Mouse (Mus musculus) spleen, adult 2 months (tissue): ENCODE data around the gene Gpam. TPM values are rescaled to one million over a fixed set of nuclear protein-coding genes. Genes with fewer than 3 reads are reported as not detected.
"Not testable (repeated sequence)": the region's sequence is repeated elsewhere in the genome, so short reads cannot be mapped to it uniquely, and the experiment has no call there.

Experiments used
- DNase-seq, 2 experiments: peaks; one replicate each; pipeline versions ENCODE4 v3.0.0 to v3.0.0-alpha.2; 2012 to 2021; ENCODE audit warnings: low spot score in 2 of 2, low read depth in 1 of 2
- H3K27ac ChIP-seq: fragments of 200-500 bp; 2 replicates; pipeline ENCODE4 v1.5.1; 2012; ENCODE audit warnings: low read length, inconsistent platforms; ENCODE audit not compliant: insufficient read depth
- H3K27me3 ChIP-seq: fragments of 200-500 bp; 2 replicates; pipeline ENCODE4 v1.6.1; 2012; ENCODE audit warnings: mild to moderate bottlenecking, moderate library complexity, low read length, inconsistent platforms; ENCODE audit not compliant: control insufficient read depth, insufficient read depth
- H3K36me3 ChIP-seq: fragments of 200-500 bp; 2 replicates; pipeline ENCODE4 v1.6.1; 2012; ENCODE audit warnings: mild to moderate bottlenecking, low read length, inconsistent platforms; ENCODE audit not compliant: control insufficient read depth, insufficient read depth
- H3K4me1 ChIP-seq: fragments of 200-500 bp; 2 replicates; pipeline ENCODE4 v1.6.1; 2011; ENCODE audit warnings: inconsistent platforms; ENCODE audit not compliant: control insufficient read depth, insufficient read depth, insufficient read length
- H3K4me3 ChIP-seq: fragments of 200-500 bp; 2 replicates; pipeline ENCODE4 v1.5.1; 2011; ENCODE audit warnings: mild to moderate bottlenecking, inconsistent platforms; ENCODE audit not compliant: insufficient read depth, insufficient read length; ENCODE audit errors: extremely low read depth
- CTCF ChIP-seq: fragments of 200-500 bp; IDR thresholded peaks from 2 replicates; pipeline ENCODE4 v1.5.1; 2011; ENCODE audit warnings: mild to moderate bottlenecking, inconsistent platforms; ENCODE audit not compliant: insufficient read depth, insufficient read length, insufficient replicate concordance; ENCODE audit errors: extremely low read depth
- POLR2A ChIP-seq: fragments of 200-500 bp; IDR thresholded peaks from 2 replicates; pipeline ENCODE4 v1.6.1; 2011; ENCODE audit warnings: low read depth, low read length, inconsistent platforms
- WGBS: fragments of 180-500 bp; shearing (Covaris S2); methylation state at CpG from one replicate; pipeline ENCODE4 v1.1.7; 2018; 5-methylcytosine and 5-hydroxymethylcytosine counted together
- polyA plus RNA-seq: library from polyadenylated mRNA; depleted of rRNA; stranded (reverse); fragments of >200 nt; gene quantifications from 2 replicates; pipeline ENCODE4 v1.2.3, GENCODE M21; 2012; rRNA removed

Gene Gpam
- polyA plus RNA-seq = 6.2 and 8.3 TPM in 2 replicates

DNA sequence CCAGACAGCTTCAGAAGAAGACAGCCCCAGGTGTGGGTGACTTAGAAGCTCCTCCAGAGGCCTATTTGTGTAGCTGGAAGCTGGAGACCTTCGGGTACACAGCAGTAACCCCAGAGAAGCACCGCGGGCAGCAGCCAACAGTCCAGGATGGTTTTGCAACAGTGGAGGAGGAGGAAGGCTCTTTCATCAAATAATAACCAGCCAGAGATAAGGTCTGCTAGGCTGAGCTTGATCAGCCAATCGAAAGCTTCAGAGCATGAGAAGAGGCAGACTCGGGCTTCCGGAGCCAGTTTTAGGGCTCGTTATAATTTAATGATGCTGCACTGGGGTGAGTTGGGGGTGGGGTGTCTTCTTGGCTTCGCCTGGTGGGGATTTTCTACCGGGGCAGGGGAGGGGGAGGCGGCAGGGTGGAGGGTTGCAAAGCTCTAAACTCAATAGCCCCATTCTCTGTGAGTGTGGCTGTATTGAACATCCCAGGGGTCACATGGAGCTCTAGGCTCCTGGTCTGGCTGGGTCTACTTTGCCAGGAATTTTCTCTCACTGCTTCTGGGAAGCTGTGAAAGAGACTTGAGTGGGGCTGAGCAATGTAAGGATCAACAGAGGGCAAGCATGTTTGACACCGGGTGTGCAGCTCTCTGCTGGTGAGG lies at the start of gene Gpam:
Gene Gpam (minus strand): TSS at position 167 of the 647 bp plus-strand sequence.
- no peaks in the 10 kb centered on the region; the same call in 1 of the 2 replicates for H3K4me1 ChIP-seq

DNA sequence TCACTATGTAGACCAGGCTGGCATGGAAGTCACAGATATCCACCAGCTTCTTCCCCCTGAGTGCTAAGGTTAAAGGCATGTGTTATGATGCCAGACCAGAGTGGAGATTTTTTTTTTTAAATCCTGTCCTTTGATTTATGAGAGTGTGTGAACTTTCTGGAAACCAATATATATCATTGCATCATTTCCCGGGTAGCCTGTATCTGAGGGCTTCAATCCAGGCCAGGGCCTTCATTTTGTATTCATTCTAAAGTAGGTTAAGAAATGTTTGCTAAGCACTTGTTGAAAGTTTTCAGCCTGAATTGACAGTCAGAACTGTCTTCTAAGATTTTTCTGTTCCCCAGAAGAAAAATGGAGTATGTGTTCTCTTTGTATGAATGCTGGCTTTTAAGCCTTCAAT lies 44.5 kb upstream of the Gpam start:
- 56% methylated on average over 1 of the region's 1 CpGs for WGBS
- no peak overlapping the region for H3K27ac ChIP-seq
- no peaks in the 10 kb centered on the region for H3K4me1 ChIP-seq
- H3K36me3 ChIP-seq = no peaks in the 10 kb centered on the region
- DNase-seq = no peak
- no peaks in the 10 kb centered on the region for H3K27me3 ChIP-seq
- TF ChIP-seq CTCF (no peak), POLR2A (no peak)
- no peak overlapping the region for H3K4me3 ChIP-seq

More for the DNA sequence above, at the start of gene Gpam:
- TF ChIP-seq POLR2A (no peak), CTCF (no peak)
- Histone ChIP-seq H3K4me3 (no peak within 1 kb of the TSS), H3K27ac (no peak within 1 kb of the TSS), H3K27me3 (no peaks in the 10 kb centered on the region), H3K36me3 (no peaks in the 10 kb centered on the region)
- no peak for DNase-seq
- 79% methylated on average over 11 of the region's 11 CpGs for WGBS

DNA sequence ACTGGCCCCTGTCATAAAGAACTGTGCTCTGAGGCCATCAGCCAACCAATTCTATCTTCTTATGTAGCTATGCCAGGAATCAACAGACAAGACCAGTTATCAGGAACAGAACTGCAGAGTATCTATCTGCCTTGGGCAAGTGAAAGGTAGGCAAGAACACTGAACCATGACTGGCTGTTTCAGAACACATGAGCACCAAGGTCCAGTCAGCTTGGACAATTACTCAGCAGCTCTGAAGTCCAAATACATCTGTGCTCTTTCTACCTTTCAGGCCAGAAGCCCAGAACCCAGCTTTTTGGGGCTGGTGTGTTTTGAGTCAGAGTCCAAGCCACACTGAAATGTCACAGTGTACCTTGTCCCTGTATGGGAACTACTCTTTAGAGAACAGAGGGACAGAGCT lies 43.4 kb upstream of the Gpam start:
- no peak for DNase-seq
- Histone ChIP-seq H3K27ac (no peak overlapping the region), H3K36me3 (no peaks in the 10 kb centered on the region), H3K27me3 (no peaks in the 10 kb centered on the region), H3K4me1 (no peaks in the 10 kb centered on the region), H3K4me3 (no peak overlapping the region)
- no peak for TF ChIP-seq CTCF
- TF ChIP-seq POLR2A = no peak

DNA sequence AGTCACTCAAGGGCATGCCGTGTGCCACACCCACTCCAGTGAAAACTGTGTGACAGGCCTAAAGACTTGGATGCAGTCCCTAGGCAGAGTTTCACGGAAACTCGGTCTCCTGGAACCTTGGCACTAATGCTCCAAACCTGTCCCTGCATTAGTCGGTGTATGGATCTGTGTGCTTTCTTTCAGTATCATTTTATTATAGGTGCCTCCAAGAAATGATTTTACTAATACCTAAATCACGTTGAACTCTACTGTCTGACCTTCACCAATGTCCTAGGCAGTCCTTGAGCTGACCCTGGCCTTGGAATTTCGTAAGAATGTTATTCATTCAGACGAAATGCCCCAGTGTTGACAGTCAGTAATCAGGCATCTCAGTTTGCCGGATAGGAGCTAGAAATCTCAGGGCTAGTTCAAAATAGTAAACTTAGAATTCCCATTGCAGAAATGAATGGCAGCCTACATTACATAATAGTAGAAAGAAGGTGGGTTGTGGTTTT lies 42.2 kb upstream of the Gpam start:
- H3K27ac ChIP-seq, H3K27me3 ChIP-seq, H3K4me3 ChIP-seq, H3K4me1 ChIP-seq, DNase-seq, H3K36me3 ChIP-seq: not testable (repeated sequence)
- whole genome bisulfite sequencing = 87% methylated on average over 8 of the region's 8 CpGs

DNA sequence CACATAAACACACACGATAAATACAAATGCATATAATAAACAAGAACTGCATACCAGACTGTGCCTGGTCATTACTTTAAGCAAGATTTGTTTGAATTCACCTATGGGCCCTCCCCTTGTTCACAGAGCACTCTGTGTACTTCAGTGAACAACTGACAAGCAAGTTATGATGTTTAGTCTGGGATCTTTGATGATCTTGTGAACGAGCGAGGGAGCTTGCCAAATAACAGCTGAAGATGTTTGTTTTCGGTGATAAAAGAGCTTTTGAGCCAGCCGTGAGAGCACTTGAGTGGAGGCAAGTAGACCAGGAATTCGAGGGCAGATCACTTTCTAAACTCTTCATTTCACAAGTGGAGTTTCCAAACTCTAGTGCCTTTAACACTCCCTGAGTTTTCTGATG lies 41.3 kb upstream of the Gpam start:
- DNase-seq = no peak
- no peak overlapping the region for H3K4me3 ChIP-seq
- no peak overlapping the region for H3K27ac ChIP-seq
- WGBS = 81% methylated on average over 6 of the region's 6 CpGs
- H3K27me3 ChIP-seq = no peaks in the 10 kb centered on the region
- H3K36me3 ChIP-seq = no peaks in the 10 kb centered on the region
- no peak for TF ChIP-seq CTCF
- TF ChIP-seq POLR2A = no peak
- H3K4me1 ChIP-seq = no peaks in the 10 kb centered on the region

DNA sequence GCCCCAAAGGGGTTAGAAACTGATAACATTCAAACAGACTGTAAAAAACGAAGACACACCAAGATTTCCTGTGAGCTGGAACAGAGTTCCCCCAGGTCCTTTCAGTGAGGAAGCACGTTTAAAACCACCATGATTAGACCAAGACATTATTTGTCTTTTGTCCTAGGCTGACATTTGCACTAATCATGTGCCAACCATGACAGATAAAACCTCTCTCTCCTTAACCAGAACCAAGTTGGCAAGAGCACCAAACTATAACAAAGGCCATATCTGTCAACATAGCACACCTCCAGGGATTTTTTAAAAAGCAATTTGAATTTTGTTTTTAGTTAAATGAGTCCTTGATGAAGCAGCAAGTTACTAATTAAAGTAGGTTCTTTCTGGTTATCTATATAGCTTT lies 40.7 kb upstream of the Gpam start:
- WGBS = 69% methylated on average over 2 of the region's 2 CpGs
- Histone ChIP-seq H3K27ac (no peak overlapping the region), H3K4me3 (no peak overlapping the region), H3K36me3 (no peaks in the 10 kb centered on the region), H3K4me1 (no peaks in the 10 kb centered on the region), H3K27me3 (no peaks in the 10 kb centered on the region)
- TF ChIP-seq POLR2A = no peak
- no peak for TF ChIP-seq CTCF
- no peak for DNase-seq

DNA sequence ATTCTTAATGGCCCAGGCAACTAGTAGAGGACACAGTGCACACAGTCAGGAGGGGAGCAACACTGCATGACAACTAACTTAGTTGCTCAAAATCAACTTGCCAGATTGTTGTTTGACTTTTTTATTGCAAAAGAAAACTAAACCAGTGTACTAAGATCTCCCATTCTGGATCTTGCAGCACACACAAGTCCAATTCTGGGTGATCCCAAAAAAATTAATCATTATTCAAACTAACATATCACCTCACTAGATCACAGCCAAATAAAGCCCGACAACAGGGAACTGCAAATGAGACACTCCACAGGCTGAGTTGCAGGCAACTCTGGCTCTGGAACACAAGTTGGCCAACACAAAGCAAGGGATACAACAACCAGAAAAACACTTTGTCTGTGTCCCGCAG lies 39.7 kb upstream of the Gpam start:
- Histone ChIP-seq H3K4me1 (no peaks in the 10 kb centered on the region), H3K36me3 (no peaks in the 10 kb centered on the region), H3K27ac (no peak overlapping the region), H3K27me3 (no peaks in the 10 kb centered on the region), H3K4me3 (no peak overlapping the region)
- 85% methylated on average over 2 of the region's 2 CpGs for WGBS
- TF ChIP-seq CTCF = no peak
- TF ChIP-seq POLR2A = no peak
- no peak for DNase-seq
